Mouse (Mus musculus): ENCODE data around the gene Isx. TPM values are rescaled to one million over a fixed set of nuclear protein-coding genes. Genes with fewer than 3 reads are reported as not detected.
A peak's percentile ranks its signal among the peaks of the same experiment; 100 is the strongest.

Isx gene
- polyA plus RNA-seq, 1 experiment from 2014 or later = not detected

DNA sequence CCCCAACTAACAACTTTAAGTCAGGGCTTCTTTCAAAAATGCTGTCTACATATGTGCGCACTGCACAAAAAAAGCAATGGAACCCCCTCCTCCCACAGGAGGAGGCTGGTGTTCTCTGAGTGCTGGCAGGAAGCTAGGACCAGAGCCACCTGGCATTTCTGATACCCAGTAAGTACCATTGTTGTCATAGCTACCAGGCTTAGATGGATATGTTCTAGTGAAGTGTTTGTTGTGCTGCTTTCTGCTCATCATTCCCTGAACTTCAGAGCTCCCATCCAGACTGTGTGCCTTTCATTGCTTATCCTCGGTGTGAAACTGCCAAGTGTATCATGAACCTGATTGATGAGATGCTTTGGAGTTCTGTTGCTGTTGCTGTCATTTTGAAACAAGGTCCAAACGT lies 26.8 kb downstream of the Isx start:
- DNase-seq (ENCODE audit: low spot score) = no peak

GRCm38 (mm10) chr8:74901765-74902164 lies 28.8 kb downstream of the Isx start:
- DNase-seq (ENCODE audit: low spot score) = no peak

DNA sequence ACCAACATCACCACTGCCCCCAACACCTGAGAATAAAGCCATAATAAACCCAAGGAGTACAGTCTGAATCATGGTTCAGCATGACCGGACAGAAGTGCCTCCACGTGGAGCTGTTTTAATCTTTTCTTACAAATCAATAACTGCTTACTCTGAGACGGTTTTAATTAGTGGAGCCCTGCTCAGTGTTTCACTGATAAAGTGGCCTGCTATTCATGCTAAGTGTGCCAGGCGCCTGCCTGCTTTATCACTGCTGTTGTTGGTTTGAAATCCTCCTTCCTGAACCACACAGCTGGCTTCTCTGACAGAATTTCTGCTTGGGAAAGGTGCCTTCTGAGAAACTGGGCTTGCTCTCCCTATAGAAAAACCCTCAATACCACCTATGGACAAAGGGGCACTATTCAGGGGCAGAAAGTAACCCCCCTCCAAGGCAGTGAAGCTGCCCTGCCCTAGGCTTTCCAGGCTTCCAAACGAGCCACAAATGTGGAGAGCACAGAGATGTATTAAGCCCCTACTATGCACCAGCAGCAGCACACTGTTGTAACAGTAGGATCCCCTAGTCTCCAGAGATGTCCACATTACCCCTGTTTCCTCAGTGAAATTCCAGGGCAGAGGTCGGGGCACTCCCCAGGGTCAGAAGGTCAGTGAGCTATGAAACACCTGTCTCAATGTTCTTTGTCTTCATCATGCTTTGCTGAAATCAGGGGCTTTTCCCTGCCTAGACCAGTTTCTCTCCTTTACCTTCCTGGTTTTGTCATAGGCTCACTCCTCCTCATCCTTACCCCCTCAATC lies 30.3 kb downstream of the Isx start:
- no peak for DNase-seq (ENCODE audit: low spot score)

GRCm38 (mm10) chr8:74906333-74906732 lies 33.4 kb downstream of the Isx start:
- no peak for DNase-seq (ENCODE audit: low spot score)

GRCm38 (mm10) chr8:74910708-74911107 lies 37.7 kb downstream of the Isx start:
- DNase-seq (ENCODE audit: low spot score) = no peak

DNA sequence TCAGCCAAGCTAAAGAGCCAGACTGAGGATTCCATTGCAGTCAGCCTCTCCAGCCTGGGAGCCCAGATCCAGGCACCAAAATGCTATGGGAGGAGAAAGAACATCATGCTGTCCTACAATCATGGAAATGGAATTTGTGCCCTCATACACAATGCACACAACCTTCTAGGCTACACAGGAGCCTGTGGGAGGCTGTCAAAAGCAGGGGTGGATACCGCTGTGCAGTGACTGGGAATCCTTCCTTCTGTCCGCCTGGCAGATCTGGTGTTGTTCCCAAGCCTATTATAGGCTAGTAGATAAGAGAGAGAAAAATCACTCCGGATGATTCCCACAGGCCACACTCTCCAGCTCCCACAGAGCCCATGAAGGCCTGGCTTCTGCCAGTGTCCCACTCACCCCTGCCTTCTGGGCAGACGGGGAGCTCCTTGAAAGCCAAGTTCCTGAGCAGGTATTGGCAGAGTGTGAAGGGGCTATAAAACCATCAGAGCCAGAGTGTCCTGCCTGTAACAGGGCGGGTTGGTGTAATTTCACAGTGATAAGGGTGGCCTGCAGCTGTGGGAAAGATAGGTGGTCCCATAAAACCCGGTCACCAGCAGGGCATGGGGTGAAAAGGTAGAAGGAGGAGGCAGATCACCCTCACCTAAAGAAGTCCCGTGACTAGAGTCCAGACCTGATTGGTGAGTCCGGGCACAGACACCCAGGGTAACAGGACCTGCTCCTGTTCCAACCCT lies 47.9 kb downstream of the Isx start:
- DNase-seq (ENCODE audit: low spot score) = no peak

- no peak for DNase-seq (ENCODE audit: low spot score)
Measured at GRCm38 (mm10) chr8:74921882-74922518, 49.0 kb downstream of the Isx start.

DNA sequence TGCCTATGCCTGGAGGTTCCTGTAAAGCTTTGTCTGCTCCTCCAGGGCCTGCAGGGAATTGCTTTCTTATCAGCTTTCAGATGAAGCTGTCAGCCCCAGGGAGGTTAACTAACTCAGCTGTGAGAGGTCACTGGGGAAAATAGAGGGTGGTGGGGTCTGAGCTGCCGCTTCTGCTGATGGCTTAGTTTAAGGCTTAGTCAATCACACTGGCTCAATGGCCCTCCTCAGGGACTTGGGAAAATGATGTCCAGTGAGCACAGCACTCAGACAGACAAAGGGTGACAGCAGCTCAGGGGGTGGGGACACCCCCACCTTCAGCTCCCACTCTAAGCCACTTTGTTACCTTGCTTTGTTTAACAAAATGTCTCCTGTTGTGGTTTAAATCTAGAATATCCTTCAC lies 55.0 kb downstream of the Isx start:
- DNase-seq (ENCODE audit: low spot score) = no peak

DNA sequence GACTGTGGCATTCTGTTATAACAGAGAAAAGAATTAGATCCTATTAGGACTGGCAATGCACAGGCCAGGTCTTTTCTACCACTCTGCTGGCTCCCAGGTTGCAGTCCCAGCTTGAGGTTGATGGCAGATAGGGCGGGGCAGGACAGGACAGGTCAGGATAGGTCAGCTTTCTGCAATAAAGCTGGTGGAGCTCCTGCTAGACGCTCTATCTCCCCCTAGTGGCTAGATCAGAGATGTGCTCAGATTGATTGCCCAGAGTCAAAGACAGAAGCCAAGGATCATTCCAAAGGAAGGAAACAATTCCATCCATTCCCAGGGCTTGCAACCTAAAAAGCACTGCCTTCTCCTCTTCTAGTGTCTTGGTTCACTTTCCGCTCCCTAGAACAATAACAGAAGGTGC lies 57.8 kb downstream of the Isx start:
- DNase-seq (ENCODE audit: low spot score) = peak; percentile 26

GRCm38 (mm10) chr8:74935308-74935707 lies 62.3 kb downstream of the Isx start:
- peak; percentile 45 for DNase-seq (ENCODE audit: low spot score)

DNA sequence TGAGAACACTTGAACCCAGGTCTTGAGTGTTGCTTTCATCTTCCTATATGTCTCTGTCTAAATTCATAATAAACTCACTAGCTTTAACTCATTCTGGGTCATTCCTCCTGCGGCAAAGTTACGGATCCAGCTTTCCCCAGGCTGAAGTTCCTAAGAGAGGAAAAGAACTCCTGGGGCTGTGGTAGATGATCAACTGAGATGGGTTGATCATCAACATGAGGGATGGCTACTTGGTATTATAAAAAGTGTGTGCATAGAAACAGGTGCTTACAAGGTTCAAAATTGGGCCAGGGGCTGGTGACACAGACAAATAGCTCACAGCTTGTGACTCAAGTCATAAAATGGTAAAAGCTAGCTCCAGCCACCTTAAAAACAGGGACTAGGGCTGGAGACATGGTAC lies 63.7 kb downstream of the Isx start:
- no peak for DNase-seq (ENCODE audit: low spot score)

GRCm38 (mm10) chr8:74942056-74942455 lies 69.1 kb downstream of the Isx start:
- DNase-seq (ENCODE audit: low spot score) = no peak

Other genes with a start within 250 kb of the Isx start
- gene Hmgxb4, start 120.2 kb downstream of the Isx start, polyA plus RNA-seq (2015; fragmentation: Nextera tagmentation; extraction: Ambion mirVana) = 29.6 and 30.0 TPM in 2 replicates
- gene Tom1, start 160.5 kb downstream of the Isx start, polyA plus RNA-seq (2015; fragmentation: Nextera tagmentation; extraction: Ambion mirVana) = 18.8 and 21.3 TPM in 2 replicates
- 29.4 and 31.9 TPM in 2 replicates for gene Hmox1, start 220.4 kb downstream of the Isx start, polyA plus RNA-seq (2015; fragmentation: Nextera tagmentation; extraction: Ambion mirVana)
- 167 and 206 TPM in 2 replicates for gene Mcm5, start 236.4 kb downstream of the Isx start, polyA plus RNA-seq (2015; fragmentation: Nextera tagmentation; extraction: Ambion mirVana)